Mouse (Mus musculus) myocyte (in vitro differentiated cells): Measurements from ENCODE around the gene Rapgef1.

ENCODE experiments used
- CEBPB ChIP-seq: IDR thresholded peaks from 2 replicates; pipeline ENCODE4 v1.6.1; 2011; ENCODE audit warnings: mild to moderate bottlenecking, moderate library complexity; ENCODE audit not compliant: poor library complexity, insufficient read depth, severe bottlenecking
- E2F4 ChIP-seq: IDR thresholded peaks from one replicate; pipeline ENCODE4 v1.6.1; 2011; ENCODE audit warnings: mild to moderate bottlenecking, control low read depth, moderate library complexity; ENCODE audit not compliant: insufficient read depth
- MYOD1 ChIP-seq, 3 experiments: IDR thresholded peaks; one replicate each; pipeline ENCODE4 v1.6.1; 2011; ENCODE audit warnings: control low read depth in 2 of 3, low read depth in 2 of 3, mild to moderate bottlenecking in 2 of 3, moderate library complexity in 1 of 3; ENCODE audit not compliant: insufficient read length in 2 of 3, control insufficient read depth in 1 of 3
- POLR2A ChIP-seq: IDR thresholded peaks from one replicate; pipeline ENCODE4 v1.6.1; 2011; ENCODE audit warnings: low read depth, mild to moderate bottlenecking, control low read depth, moderate library complexity; ENCODE audit not compliant: insufficient read length
- TCF12 ChIP-seq: IDR thresholded peaks from one replicate; pipeline ENCODE4 v1.6.1; 2011; ENCODE audit warnings: mild to moderate bottlenecking, control low read depth; ENCODE audit not compliant: poor library complexity, insufficient read depth, severe bottlenecking

DNA sequence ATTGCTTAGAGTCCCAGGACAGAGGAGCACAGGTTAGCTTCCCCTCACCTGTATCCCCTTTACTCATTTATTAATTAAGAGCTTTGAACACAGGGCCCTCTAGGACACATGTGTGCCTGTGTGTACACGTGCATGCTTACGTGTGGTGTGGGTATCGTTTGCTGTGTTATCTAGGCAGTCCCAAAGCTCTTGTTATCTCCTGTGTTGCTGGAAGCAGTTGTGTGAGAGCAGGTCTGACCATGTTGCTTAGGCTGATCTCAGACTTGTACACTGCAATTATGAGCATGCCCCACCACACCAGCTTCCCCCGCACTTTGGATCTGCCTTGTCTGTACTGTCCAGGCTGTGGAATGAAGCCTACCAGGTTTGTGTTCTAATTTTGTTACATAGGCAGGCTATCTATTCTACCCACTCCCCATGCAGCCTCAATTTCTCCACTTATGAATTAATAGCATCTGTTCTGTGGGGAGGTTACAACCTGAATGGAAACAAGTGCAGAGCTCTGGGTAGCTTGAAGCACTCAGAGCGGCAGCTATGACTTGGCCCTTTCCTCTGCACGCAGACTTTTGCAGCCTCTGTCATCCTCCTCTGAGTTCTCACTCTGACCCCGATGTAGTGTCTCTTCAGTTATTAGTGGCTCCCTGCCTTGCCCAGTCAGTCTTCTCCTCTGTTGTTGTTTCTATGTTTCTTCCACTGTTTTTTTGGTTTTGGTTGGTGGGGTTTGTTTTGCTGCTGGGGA is 63.9 kb downstream of the Rapgef1 start:
- TF ChIP-seq POLR2A = no peak
- no peak for TF ChIP-seq CEBPB
- no peak for TF ChIP-seq TCF12
- TF ChIP-seq E2F4 = no peak
- no peak for TF ChIP-seq MYOD1 (IDR thresholded peaks at IDR 0.05; ENCODE audit: control insufficient read depth in 1 of 3, insufficient read length in 2 of 3, low read depth in 2 of 3)
